Mouse (Mus musculus) neural tube, embryonic 11.5 days (tissue): ENCODE measurements around the gene Sept7. TPM values are rescaled to one million over a fixed set of nuclear protein-coding genes. Genes with fewer than 3 reads are reported as not detected.

Experiments used
- polyA plus RNA-seq: library from polyadenylated mRNA; unstranded; fragments of >200 nt; fragmentation: Nextera tagmentation; extraction: Ambion mirVana; gene quantifications from 2 replicates; pipeline ENCODE4 v1.2.1, GENCODE M21; 2014

Gene Sept7
- polyA plus RNA-seq, 1 experiment from 2014 or later: 311 TPM

Other genes with a start within 250 kb of the Sept7 start
- gene Gm10181, start 163.0 kb upstream of the Sept7 start, polyA plus RNA-seq: not detected in 2 replicates
- gene Herpud2, start 100.6 kb upstream of the Sept7 start, polyA plus RNA-seq: 32.5 and 33.4 TPM in 2 replicates
- gene Eepd1, start 229.1 kb downstream of the Sept7 start, polyA plus RNA-seq: 10.3 and 12.3 TPM in 2 replicates